Mouse (Mus musculus) retina, adult 2 months (tissue): ENCODE measurements at regions not wholly inside any gene's neighbourhood (a gene's known extent, or its start where the extent isn't known, plus 50 kb on each side); places are given as distances from the start of the nearest gene placed in this dataset.

Source experiments
- DNase-seq: peaks from one replicate; pipeline ENCODE4 v3.0.0-alpha.2; 2012; ENCODE audit warnings: low read depth, low spot score

DNA sequence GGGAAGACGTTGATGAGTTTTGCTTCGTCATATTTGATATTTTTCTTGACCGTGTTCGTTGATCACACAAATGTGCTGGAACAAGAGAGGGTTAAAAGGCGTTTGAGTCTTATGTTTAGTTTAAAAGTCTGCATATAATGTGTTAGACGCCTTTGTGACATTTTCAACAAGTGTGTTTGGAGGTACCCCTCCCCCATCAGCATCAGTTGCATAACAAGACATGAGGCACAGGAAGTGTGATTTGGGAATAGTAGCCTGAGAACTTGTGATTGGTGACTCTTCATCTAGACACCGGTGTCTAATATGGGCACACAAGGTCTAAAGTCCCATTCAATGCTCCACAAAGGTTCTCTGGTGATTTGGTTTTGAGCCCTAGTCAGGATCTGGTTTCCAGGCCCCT is 76.1 kb upstream of the Arhgap21 start:
- DNase-seq: no peak

DNA sequence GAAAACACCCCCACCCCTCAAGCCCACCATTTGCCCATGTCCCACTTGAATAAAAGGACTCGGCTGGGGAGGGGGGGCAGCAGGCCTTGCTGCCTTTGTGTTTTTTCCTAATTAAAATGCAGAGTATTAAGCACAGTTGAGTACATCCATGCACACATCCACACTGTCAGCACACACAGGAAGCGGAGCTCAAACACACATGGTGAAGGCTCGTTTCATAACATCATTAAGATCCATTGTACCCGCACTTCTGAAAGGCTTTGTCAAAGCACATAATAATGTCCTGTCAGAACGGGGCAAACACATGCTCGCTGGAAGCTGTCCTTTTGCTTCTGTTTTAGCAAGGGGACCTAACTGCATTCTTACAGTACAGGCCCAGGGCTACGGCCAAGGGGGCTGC is 75.3 kb upstream of the Arhgap21 start:
- DNase-seq: no peak

- DNase-seq: no peak
Measured at GRCm38 (mm10) chr2:21043302-21043701, 74.6 kb upstream of the Arhgap21 start.

GRCm38 (mm10) chr2:21037607-21038006 is 68.9 kb upstream of the Arhgap21 start:
- DNase-seq: no peak

DNA sequence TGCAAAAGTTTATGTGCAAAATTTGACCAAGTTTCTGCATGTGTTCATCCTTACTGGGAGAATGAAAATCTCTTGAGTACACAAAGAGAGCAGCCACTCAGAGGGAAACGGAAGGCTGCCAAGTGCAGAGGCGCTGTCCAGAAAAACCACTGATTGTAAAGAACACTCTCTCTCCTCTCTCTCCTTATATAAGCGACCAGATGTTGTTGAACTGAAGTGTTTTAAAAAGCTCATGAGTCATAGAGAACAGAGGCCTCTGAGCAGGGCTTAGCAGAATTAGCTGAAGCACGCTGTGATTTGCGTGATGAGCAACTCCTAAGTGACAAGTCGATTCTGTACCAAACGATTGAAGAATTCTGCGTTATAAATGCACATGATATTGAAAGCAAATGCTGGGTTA is 68.5 kb upstream of the Arhgap21 start:
- DNase-seq: peak; percentile 25

- no peak for DNase-seq
Measured at GRCm38 (mm10) chr2:21035884-21036648, 67.4 kb upstream of the Arhgap21 start.

DNA sequence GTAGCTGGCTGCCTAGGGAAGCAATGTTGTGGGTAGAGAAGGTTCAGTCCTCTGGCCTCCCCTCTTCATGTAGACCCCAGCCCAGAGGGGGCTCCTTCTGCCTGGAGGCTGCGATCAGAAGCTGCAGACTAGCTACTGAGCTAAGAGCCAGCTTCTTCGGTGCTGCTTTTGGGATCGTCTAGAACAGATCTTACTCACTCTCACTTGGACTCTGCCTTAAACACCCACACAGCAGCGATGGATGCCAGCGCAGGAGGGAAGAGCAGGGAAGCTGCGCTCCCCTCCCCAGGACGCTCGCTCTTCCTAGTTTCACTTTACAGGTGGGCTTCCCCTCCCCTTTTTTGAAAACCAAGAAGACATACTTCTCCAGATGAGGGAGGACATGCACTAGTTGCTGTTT is 66.0 kb upstream of the Arhgap21 start:
- no peak for DNase-seq

DNA sequence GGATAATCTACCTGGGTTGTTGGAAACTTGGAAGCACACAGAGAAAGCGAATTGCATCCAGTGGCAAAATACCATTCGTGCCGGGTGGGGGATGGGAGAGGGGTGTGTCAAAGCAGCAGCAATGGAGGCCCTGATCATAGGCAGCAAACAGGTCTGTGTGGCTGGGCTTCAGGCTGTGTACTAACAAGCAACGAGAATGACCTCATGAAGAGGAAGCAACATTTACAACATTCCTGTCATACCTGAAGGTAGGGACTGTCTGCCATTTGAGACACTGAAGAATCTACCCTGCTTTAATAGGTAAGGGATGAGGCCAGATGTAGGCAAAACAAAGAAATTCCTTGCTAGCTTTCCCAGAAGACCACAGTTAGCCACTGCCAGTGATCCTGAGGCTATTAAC is 62.0 kb upstream of the Arhgap21 start:
- DNase-seq: no peak

DNA sequence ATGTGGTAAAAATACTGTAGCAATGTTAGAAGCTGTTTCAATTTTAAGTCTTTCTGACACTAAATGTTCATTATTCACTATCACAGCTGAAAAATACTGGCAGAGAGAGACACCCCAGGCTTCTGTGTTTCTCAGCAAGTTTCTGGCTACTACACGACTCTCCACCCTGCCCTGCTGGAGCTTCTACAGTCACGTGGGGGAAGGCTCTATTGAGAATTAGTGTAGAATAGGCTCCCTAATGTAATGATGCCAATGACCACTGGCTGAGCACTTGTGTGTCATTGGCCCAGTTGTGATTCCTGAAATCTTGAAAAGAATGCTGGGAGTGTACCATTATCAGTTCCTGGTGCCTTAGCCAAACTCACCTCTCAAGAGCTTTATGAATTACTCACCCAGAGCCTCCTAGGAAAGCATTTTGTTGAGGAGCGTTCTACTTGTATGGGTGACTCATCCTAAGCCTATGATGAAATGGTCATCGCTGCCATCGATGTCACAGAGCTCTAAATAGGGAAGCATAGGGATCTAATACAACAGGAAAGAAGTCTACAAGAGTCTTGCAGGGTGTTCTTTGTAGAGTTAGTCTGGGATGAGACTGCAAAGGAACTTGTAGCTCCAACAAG is 60.8 kb upstream of the Arhgap21 start:
- DNase-seq: no peak

DNA sequence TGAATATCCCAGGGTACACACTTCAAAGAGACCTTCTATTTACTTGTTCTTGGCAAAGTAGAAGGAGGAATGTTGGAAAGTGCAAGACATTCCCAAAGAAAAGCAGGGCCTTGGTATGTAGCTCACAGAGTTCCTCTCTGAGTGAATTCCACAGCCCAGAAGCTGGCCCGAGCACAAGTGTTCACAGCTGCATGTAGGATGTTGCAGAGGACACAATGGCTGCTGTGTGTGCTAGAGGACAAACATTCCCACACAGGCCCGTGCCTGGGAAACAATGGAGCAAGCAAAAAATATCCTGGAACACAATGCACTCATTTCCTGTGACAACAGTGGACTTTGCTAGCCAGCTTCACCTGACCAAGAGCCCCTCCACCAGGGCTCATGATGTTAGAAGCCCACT is 59.9 kb upstream of the Arhgap21 start:
- no peak for DNase-seq

DNA sequence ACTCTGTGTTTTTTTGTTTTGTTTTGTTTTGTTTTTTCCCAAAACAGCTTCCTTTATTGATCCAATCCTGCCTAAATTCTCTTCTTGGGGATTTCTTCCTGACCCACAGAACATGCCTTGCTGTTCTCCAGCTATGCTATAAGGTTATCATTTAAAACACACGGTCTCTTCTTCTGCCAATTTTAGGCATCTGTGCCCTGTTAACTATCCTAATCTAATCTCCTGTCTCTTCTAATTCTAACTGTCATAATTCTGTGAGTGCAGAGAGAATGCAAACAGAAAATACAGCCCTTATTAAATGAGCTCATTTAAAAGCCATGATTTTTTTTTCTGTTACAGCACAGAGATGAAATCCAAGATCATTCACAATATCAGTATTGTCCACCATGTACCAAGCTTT is 49.9 kb upstream of the Arhgap21 start:
- no peak for DNase-seq
